Mouse (Mus musculus): Measurements from ENCODE around the gene Slc35b1. TPM values are rescaled to one million over a fixed set of nuclear protein-coding genes. Genes with fewer than 3 reads are reported as not detected.
"Not testable (repeated sequence)": the region's sequence is repeated elsewhere in the genome, so short reads cannot be mapped to it uniquely, and the experiment has no call there.

The Slc35b1 gene
- total RNA-seq, 4 experiments from 2014 or later: 59.8 to 61.4 (median 60.7) TPM

DNA sequence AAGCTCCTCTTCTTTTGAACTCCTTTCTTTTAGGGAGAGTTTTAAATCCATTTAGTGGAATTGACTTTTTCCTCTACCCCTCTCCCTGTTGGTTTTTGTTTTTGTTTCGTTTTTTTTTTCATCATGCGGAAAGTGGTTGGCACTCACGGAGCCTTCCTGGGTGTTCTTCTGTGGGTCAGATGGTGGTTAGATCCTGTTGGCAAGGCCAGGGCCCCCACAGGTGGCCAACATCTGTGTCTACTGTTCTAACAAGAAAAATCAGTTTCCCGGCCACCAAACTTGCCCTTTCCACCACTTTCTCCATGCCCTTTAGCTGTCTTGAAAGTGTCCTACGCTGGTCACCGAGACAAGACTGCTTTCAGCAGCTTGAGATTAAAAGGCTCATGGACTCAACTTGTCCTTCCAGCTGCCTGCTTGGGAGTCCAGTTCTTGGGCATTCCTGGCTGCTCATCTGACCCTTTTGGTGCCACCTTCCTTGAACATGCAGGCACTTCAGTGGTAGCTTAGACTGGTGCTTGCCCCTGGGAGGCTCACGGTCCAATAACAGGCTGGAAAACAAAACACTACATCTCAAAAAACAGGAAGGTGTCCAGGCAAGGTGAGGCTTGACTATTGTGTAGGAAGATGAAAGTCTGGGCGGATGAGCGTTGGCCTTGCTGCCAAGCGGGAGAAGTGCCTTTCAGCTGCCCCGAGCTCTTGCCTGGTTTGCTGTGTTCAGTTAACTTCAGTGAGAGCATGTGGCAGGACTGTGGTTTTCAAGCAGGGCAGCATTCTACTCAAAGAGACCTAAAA, 8.4 kb downstream of the Slc35b1 start:
- no peak for DNase-seq (ENCODE audit: low spot score in 2 of 2)

- DNase-seq (ENCODE audit: low spot score in 2 of 2): no peak
These were observed 9.0 kb downstream of the Slc35b1 start for GRCm38 (mm10) chr11:95393500-95393816.

GRCm38 (mm10) chr11:95394112-95394511, 9.6 kb downstream of the Slc35b1 start:
- DNase-seq (ENCODE audit: low spot score in 2 of 2): no peak

DNA sequence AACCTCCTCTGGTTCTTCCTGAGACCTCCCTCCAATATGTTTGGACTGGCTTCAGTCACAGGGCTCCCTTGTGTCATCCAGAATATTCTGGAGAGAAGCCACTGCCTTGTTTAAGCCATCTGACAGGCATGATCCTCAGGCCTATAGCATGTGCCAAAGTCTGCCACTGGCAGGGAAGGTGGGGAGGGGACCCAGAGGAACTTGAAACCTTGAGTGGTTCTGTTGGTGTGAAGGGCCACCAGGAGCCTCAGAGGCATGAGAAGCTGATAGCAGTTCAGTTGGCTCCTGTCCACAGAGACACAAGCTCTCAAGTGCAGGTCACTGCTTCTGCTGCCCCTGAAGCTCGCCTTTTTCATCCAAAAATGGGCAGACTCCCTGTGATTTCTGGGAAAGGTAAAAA, 12.1 kb downstream of the Slc35b1 start:
- no peak for DNase-seq (ENCODE audit: low spot score in 2 of 2)

GRCm38 (mm10) chr11:95397843-95398835, 13.6 kb downstream of the Slc35b1 start:
- DNase-seq (ENCODE audit: low spot score in 2 of 2): peak; percentile 42 to 67

DNA sequence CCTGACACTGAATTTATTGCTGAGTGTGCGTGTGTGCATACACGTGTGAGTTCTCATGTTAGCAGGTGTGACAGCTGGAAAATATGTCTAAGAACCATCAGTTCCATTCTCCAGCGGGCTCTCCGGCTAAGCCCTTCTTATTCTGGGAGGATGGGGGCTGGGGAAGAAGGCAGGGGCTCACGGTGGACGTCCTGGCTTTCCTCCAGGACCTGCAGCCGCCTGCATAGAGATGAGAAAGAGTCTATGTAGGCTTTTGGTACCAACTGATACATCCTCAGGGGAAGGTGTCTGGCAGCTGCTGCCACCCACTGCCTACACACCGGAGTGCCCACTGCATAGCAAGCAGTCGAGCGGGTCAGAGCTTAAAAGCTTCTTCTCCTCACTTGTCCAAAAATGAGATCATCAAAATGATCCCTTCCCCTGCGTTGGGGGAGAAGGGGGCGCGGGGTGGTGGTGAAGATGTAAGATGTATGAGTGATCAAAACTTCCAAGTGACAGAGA, 15.1 kb downstream of the Slc35b1 start:
- peak in 1 of 2 experiments; percentile 44 for DNase-seq (ENCODE audit: low spot score in 2 of 2)

GRCm38 (mm10) chr11:95401568-95401967, 17.1 kb downstream of the Slc35b1 start:
- DNase-seq (ENCODE audit: low spot score in 2 of 2): no peak

DNA sequence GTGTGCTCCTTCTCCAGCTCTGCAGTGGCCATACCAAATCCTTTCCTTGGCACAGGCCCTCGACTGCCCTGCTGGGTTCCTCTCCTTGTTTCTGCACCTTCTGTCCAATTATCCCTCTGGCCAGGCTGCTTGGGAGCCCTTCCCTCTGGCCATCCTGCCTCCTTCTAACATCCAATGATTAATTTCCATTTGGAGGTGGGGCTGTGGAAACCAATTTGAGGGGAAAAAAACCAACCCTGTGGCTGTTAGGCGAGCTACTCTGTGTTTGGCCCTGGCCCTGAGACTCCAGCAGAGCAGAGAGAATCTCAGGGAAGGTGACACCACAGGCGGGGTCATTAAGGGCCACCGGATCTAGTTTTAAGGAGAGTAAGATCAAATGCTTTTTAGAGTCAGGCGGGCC, 17.7 kb downstream of the Slc35b1 start:
- DNase-seq (ENCODE audit: low spot score in 2 of 2): no peak

DNA sequence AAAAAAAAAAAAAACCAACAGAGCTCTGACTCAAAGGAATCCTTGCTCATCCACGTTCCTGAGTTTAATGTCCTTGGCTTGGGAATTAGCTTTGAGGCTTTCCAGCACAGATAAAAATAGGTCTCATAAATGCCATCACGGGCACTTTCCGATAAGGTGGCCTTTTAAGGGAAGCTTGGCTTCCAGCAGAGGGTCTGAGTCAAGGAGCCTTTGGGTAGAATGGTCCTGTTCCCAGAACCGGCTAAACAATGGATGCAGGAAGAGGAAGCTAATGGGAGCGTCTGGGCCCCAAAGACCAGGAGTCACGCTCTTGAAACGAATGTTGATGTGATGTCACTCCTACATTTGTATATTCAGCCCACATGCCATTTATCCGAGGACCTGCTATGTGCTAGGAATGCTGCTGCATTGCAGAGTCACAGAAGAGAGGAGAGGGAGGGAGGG, 18.2 kb downstream of the Slc35b1 start:
- DNase-seq (ENCODE audit: low spot score in 2 of 2): no peak

GRCm38 (mm10) chr11:95403382-95404340, 19.2 kb downstream of the Slc35b1 start:
- DNase-seq (ENCODE audit: low spot score in 2 of 2): no peak

DNA sequence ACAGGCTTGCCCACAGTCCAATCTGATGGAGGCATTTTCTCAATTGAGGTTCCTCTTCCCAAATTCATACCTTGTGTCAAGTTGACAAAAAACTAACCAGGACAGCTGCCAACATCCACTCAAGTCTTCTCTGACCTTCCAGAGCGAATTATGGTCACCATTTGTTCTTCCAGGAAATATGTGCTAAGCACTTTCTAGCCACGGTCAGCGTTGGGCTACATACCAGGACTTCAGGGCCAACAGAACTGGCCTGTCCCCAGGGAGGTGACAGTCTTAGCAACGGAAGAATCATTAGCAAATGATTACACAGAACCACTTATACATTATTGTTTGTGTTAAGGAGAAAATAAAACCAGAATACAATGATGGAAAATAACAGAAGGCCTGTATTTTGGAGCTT, 21.3 kb downstream of the Slc35b1 start:
- DNase-seq (ENCODE audit: low spot score in 2 of 2): no peak

DNA sequence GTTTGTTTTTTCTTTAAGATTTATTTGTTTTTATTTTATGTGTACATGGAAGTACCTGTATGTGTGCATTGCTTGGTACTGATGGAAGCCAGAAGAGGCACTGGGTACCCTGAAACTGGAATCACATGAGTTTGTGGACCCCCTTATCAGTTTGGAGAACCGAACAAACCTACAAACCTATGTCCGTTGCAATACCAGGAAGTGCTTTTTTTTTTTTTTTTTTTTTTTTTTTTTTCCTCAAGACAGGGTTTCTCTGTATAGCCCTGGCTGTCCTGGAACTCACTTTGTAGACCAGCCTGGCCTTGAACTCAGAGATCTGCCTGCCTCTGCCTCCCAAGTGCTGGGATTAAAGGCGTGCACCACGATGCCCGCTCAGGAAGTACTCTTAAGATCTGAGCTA, 21.9 kb downstream of the Slc35b1 start:
- DNase-seq (ENCODE audit: low spot score in 2 of 2): not testable (repeated sequence)

- no peak for DNase-seq (ENCODE audit: low spot score in 2 of 2)
These were observed 25.1 kb downstream of the Slc35b1 start for GRCm38 (mm10) chr11:95409450-95410112.

- no peak for DNase-seq (ENCODE audit: low spot score in 2 of 2)
These were observed 27.0 kb downstream of the Slc35b1 start for GRCm38 (mm10) chr11:95411453-95412013.

- no peak for DNase-seq (ENCODE audit: low spot score in 2 of 2)
These were observed 28.1 kb downstream of the Slc35b1 start for GRCm38 (mm10) chr11:95412615-95413014.

GRCm38 (mm10) chr11:95413641-95414535, 29.4 kb downstream of the Slc35b1 start, which contains the start of gene Spop:
Gene Spop (plus strand): TSS chr11:95414080.
- DNase-seq (ENCODE audit: low spot score in 2 of 2): peak; percentile 74 to 82

DNA sequence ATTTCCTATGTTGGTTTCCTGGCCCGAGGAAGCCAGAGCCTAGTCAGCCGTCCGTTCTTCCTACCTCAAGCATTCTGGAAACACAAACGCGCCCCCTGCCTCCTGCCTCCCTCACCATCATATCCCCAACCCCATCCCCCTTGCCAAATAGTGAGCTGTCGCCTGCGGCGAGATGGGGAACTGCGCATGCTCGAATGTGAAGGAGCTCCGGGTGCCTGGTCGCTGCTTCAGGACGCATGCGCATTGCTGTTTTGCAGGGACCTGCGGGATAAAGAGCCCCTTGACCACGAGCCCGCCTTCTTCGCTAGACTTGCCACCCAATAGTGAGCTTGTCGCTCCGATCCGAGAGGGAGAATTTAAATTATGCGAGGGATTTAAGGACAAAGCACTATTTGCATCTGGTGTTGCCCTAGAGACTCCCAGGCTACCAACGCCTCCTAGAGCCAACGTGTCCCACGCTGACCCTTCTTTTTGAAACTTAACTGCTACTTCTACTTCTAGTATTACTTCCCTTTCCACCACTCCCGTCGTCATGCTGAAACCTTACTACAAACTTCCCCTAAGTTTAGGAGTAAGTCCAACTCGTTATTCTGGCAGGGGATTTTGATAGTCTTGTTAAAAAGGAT, 30.2 kb downstream of the Slc35b1 start:
- DNase-seq (ENCODE audit: low spot score in 2 of 2): peak; percentile 87 to 94

- DNase-seq (ENCODE audit: low spot score in 2 of 2): no peak
These were observed 31.4 kb downstream of the Slc35b1 start for GRCm38 (mm10) chr11:95415931-95416330.

Data from left cerebral cortex, adult 8-10 months (tissue).